Mouse (Mus musculus): Measurements from ENCODE around the gene Gm10058. TPM values are rescaled to one million over a fixed set of nuclear protein-coding genes. Genes with fewer than 3 reads are reported as not detected.
"Not testable (repeated sequence)": the region's sequence is repeated elsewhere in the genome, so short reads cannot be mapped to it uniquely, and the experiment has no call there.

The Gm10058 gene
- total RNA-seq (2021) = not detected
- long read RNA-seq, experiment 1 = 0 reads
- long read RNA-seq, experiment 2 = 0 reads

DNA sequence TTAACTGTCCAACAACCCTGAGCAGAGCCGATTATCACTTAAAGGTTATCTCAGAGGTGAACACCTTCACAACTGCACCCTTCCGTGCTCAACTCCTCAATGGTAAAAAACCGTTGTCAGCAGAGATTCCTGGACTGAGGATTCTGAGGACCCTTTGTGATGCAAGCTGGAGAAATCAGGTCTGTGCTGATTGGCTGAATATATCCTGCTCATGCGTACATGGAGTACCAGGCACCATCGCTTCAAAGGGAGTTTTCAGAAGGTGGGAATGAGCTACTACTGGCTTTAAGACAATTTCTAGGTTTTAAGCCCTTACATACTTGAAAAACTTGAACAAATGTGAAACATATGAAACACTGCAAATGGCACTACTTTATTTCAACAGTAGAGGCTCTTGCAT lies at the start of gene Gm10058:
Gene Gm10058 (minus strand): TSS at position 101 of the 400 bp plus-strand sequence.
- DNase-seq (ENCODE audit: low spot score) = not testable (repeated sequence)

Measured in gastrocnemius, adult 18-20 months (tissue).